Mouse (Mus musculus) v-Abl transformed pro-B cells (cell line): ENCODE results near the gene Arvcf.

Experiments
- in situ Hi-C, 2 experiments: fragments of 400-800 bp; cut with MboI; formaldehyde crosslinking; loops; one replicate each; pipeline ENCODE4 v1.15.1; 2025; ENCODE audit not compliant: unreplicated experiment in 2 of 2

Arvcf gene

DNA sequence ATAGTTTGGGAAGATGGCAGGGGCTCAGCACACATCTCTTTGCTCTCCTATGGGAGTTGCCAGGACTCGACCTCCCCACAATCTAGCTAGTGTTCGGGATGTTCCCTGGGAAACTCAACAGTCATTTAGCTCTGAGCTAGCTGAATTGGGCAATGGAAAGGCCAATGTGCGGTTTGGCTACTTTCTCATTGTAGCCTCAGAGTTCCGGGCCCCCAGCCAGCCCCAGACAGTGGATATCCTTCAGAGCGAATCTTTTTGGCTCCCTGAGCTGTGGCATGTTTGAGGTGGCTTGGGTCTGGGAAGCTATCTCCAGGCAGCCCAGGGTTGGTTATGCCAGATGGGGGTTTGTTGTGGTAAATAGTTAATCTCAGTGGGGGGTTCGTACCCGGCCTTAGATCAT lies 38.5 kb downstream of the Arvcf start:
- in situ Hi-C loops: no loop called here

DNA sequence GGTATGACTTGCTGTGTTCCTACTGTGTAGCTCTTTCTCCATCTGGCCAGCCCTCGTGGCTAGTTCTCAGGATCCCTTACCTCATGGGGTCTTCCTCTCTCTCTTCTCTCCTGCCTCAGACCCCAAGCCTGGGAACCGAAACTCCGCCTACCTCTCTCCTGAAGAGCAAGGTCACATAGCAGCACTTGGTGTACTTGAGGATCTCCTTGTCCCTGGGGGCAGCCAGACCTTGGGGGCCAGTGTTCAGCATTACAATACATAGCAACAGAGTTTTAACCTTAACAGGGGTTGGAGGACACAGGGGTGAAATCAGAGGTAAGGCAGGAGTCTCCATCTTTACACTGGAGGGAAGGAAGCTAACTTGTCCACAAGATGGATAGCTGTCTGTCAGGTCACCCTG lies 39.0 kb downstream of the Arvcf start:
- in situ Hi-C loops: no loop called here

DNA sequence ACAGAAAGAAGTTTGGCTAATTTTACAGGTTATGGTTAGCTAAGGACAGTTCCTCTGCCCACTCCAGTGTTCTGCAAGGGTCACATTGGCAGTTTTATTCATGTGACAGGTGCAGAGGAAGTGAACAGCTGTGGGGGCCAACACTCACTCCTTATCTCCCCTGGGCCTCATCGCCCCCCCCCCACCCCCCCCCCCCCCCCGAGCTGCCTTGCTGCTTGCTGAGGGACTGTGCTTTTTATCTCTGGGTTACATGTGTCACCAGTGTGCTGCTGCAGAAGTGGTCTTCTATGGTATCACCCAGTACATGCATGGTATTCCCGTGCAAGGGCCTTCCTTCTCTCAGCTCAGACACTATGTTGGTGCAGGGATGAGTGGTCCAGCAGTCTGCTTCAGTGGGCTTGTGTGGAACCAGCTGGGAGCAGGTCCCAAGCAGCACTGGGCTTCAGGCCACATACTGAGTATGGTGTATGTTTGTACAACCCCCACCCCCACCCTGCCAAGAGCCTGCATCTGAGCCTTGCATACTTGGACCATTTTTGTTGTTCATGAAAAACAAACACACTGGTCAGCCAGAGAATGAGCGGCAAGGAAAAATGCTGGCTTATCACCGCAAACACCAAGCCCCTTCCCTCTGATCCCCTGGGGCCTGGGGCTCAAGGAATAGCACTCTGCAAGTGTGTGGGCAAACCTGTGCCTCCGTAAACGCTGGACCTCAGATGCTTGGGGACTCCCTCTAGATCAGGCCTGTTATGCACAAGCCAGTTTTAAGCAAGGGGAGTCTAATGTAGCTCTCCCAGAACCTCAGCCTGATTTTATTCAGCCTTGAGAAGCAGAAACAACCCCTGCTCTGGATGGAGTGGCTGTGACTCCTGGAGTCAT lies 40.0 kb downstream of the Arvcf start:
- in situ Hi-C loops: no loop called here

DNA sequence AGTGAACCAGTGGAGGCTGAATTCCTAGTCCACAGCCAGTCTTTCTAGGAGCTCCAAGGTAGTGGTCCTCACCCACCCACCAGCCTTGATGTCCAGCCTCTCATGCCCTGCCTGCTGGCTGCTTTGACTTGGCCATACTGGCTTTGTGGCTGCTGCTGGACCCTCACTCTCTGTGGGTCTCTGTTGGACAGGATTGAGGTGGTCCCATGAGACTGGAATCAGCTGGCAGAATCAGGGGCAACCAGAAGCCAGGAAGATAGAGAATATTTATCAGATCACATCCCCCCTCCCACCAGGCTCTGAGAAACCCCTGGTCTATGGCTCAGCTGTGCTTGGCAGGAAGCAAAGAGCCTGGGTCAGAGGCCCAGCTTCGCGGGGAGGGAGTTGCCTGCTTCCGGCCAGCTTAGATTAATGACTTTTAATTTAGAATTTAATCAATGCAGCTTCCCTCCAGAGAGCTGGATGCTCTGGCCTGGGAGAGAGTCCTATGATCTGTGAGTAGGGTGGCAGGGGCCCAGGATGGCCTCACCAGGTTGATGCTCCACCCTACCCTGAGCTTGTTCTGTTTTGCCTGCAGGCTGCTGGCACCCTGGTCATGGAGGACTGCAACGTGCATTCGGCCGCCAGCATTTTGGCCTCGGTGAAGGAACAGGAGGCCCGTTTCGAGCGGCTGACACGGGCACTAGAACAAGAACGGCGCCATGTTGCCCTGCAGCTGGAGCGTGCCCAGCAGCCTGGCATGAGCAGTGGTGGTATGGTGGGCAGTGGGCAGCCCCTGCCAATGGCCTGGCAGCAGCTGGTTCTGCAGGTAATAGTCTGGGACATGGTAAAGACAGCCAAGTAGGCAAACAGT lies 40.8 kb downstream of the Arvcf start:
- in situ Hi-C loops: no loop called here

DNA sequence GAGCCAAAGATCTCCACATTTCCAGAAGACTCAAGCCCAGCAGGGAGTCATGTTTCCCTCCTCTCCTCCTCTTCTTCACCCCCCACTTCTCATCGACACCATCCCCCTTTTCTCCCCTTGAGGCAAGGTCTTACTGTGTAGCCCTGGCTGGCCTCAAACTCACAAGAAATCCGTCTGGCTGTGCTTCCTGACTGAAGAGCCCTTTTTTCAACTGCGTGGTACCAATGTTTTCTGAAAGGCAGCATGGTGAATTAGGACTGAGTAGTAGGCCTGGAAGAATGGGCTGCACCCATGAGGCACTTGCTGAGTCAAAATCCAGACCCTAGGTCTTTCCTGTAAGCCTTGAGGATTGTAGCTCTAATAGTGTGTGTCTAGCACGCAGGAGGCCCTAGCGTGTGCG lies 42.4 kb downstream of the Arvcf start:
- in situ Hi-C loops: no loop called here

DNA sequence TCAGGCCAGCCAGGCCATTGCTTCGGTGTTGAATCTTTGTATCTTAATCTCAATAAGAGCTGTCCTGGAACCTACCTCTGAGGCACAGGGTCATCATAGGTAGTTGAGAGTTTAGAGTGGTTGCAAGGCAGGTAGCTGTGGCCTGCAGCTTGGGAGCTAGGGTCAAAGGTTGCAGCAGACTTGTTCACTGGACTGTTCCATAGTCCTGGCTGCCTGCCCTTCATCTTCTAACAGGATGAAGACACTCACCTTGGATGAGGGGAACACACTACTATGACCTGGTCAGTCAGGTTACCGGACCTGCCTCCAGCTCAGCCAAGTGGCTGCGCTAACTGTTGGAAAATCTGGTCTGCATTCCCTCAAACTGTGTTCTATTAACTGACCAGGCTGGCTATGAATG lies 43.1 kb downstream of the Arvcf start:
- in situ Hi-C loops: no loop called here

DNA sequence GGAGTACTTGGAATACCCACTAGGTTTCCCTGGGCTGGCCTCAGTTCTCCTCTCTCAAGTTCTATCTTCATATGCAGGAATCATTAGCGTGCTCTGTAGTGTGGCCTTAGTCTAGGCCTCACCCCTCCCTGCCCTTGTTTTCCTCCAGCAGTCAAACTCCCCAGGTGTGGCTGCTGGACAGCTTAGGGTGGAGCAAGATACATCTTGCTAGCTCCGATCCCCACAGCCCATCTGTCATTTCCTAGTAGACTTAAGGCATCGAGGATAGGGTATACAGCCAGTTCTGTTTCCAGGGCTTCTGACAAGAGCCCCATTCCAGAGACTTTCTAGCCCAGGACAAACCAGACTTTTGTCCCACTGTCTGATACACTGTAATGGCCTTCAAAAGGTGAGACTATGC lies 43.7 kb downstream of the Arvcf start:
- in situ Hi-C loops: no loop called here

DNA sequence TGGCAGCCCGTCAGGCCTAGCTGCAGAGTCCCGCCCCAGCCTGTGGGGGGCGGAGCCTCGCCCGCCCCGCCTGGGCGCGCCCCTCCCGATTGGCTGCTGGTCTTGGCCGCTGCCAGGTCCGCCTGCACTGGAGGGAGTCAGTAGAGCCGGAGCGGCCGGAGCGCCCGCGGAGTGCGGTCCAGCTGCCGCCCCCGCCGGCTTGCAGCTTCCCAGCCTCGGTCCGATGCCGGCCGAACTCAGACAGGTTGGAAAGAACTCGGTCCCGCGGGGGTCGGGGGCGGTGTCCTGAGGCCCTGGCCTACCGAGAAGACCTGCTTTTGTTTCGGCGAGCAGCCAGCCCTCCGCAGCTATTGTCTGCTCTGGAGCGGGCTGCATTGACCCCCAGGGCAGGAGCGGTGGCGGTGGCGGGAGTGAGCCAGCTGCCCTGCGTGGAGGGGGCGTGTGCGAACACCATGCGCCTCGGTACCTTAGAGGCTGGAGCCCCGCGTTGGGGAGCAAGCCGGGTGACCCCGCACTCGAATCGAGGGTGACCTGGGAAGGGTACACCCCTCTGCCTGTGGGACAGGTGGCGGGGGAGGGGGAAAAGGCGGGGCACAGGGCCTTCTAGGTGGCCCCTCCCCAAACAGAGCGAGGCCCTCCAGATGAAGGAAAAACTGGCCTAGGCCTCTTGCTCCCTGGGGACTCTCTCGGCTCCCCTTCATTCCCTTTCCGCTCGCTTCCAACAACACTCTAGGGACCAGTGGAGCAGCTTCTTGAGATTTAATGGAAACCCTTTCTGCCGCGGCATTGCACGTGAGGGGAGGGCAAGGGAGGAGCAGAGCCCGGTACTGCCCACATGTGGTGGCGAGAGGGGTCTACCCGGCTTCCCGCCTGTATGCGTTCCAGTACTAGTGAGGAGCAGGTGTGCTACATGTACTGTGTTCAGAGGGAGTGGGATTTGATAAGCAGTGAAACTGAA lies 44.8 kb downstream of the Arvcf start:
- in situ Hi-C loops: no loop called here

DNA sequence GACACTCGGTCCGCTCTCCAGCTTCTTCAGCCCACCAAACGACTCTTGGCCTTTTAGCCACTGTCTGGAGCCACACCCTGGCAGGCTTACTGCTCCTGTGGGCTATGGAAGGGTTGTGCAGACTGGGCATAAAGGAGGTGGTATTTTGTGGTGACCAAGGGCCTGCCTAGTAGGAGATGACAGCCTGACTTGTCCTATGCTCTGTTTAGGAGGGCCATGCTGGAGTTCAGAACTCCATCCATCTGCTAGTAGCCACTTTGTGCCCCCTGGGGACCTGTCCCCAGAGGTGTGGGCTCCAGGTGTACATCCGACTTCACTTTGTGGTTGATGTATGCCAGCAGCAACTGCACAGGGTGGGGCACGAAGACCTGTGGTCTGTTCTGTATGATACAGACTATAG lies 45.6 kb downstream of the Arvcf start:
- in situ Hi-C loops: no loop called here

DNA sequence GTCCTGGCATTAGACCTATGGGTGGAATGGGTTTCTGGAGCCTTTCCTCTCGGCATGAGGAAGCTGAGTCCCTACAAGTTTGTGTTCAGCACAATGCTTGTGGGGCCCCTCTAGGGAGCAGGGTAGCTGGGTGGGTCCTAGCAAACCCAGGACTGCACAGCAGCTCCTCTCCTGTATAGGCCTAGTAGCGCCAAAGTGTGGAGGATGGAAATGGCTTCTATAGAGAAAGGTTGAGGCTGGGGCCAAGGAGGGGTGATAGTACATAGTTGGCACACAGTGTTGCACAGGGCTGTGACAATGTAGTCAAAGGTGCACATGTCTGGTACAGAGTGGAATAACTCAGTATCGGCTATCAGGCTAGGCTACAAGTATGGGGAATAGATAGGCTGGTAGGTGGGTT lies 46.1 kb downstream of the Arvcf start:
- in situ Hi-C loops: no loop called here

DNA sequence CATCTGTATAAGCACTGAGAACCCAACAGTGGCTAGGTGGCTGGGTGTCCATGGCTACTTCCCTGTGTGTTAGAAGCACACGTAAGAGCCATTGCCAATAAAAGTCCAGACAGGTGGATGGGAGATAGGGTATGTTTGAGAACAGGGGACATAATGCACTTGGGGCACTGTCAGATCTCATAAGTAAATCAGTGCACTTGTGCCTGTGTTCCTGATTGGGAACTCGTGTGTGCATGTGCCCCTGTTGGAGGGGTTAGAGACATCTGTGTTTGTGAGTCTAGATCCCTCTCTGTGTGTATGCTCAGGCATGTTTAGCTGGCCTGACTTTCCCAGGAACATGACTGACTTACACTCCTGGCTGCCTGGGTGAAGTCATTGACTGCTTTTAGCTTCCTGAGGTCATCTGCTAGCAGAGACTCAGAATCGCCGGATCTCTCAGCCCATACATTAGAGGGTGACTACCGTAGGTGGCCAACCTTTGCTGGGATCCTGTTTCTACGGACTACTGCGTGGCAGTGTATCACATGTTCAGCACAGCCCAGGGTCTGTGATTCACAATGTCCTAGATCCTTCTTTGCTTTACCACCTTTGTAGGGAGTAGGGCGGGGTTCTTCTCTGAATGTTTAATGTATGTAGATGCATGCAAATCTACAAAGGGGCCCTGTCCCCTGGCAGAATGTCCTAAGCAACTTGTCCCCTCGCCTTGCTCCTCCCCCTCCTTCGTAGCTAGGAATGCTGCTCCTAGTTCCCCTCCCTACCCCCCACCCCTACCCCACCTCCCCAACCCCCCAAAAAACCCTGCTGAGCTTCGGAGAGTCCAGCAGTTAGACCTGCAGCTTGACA lies 47.0 kb downstream of the Arvcf start:
- in situ Hi-C loops: no loop called here

DNA sequence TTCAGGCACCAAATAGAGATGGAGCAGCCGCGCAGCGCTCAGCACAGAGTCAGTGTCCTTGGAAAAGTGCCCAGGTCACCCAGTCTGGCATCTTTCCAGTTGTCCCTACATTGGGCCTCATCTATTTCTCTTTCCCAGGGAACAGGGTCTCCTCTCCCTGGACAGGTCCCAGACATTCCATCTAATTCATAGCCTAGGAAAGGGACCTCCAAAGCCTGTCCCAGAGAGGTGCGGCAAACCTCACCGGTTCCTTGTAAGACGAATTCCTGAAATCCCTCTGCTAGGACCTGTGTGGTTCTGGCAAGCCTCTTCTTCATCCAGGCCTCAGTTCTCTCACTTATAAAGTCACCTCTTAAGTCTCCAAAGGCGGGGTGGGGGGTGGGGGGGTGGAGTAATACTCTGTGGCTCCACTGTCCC lies 47.6 kb downstream of the Arvcf start:
- in situ Hi-C loops: no loop called here

DNA sequence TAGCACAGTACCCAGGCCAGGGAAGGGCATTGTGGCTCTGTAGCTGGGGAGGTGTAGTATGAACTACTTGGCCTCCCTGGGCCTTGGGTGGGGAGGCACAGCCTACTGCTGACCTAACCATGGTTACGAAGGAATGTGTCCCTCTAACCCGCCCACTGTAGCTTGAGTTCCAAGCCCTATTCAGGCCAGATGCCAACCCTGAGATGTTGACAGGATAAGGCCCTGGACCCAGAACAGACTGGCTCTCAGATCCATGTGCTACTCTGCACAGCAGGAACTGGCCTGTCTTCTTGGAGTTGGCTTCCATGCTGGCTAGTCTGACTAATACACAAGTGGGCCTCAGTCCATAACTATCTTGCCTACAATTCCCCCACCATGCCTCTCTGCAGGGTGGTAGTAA lies 48.2 kb downstream of the Arvcf start:
- in situ Hi-C loops: no loop called here

DNA sequence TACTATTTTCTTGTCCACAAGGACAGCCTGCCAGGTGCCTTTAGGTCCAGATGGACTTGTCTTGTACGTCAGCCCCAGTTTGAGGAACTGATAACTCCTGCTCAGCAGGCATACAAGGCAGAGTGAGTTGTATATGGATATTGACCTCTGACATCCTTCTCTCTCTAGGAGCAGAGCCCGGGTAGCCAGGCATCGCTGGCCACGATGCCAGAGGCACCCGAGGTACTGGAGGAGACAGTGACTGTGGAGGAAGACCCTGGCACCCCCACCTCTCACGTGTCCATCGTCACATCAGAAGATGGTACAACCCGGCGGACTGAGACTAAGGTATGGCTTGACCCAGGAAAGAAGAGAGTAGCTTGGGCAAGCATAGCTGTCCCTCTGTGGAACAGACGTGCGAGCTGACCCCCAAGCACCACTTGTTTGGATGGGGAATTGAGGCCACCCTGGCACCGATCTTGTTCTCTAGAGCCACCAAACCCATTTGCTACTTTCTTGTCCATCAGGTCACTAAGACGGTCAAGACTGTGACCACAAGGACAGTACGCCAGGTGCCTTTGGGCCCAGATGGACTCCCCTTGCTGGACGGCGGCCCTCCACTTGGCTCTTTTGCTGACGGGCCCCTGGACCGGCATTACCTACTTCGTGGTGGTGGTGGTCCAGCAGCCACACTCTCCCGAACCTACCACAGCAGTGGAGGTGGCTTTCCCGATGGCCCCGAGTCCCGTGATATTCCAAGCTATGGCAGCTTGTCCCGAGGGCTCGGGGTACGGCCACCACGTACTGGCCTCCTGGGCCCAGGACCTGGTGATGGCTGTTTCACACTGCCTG lies 49.0 kb downstream of the Arvcf start:
- in situ Hi-C loops: no loop called here

DNA sequence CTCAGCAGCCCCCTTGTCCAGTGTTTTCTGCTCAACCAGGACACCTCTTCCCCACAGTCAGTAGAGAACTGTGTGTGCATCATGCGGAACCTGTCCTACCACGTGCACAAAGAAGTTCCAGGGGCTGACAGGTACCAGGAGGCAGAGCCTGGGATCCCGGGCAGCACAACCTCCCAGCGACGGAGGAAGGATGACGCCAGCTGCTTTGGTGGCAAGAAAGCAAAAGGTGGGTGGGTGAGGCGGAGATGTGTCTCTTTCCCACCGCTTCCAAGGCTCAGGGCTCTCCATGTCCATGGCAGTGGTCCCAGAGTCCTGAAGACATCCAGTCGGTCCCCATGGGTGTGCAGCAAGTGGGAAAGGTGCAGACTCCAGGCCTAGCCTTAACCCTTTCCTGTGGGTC lies 52.0 kb downstream of the Arvcf start:
- in situ Hi-C loops: loop anchor here in 1 of 2 experiments (10.0 kb wide), 1 partner anchor 45 kb away; no protein-coding TSS in a partner anchor

DNA sequence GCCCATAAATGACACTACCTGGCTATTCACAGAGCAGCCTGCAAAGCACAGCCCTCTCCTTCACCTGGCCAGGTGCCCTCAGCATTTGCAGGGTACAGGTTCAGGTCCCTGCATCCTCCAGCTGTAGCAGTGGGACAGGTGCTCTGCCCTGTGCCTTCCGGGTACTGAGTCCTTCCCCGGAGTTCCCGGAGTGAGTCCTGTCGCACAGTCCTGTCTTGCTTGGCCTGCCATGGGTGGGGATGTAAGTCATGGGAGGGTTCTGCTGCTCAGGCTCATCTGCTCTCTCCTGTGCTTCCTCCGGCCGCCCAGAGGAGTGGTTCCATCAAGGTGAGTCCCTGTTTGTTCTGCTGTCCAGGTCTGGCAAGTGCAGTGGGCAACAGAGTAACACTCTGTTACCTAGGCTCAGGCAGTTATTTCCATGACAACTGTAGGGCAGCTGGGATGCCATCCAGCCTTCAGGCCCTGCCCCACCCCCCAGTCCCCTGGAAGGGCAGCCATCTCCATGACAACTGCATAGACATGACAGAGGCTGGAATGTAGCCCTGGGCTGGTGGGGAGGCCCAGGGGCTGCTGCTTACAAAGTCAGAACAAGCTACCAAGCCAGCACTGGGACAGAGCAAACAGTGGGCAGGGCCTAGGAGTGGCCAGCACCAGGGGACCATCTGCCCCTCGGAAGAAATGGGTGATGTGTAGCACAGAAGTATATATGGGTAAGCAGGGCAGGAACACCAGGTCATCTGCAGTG lies 52.7 kb downstream of the Arvcf start:
- in situ Hi-C loops: loop anchor here in 1 of 2 experiments (10.0 kb wide), 1 partner anchor 46 kb away; no protein-coding TSS in a partner anchor

DNA sequence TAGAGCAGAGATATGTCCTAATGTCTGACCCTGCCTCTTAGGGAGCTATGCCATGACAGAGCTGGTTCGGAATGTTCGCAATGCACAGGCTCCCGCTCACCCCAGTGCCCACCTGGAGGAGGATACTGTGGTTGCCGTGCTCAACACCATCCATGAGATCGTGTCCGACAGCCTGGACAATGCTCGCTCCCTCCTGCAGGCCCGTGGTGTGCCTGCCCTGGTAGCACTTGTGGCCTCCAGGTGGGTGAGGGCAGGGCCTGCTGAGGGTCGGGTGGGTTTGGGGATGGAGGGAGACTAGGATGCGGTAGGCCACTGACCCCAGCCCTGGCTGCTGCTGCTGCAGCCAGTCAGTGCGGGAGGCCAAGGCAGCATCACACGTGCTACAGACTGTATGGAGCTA lies 55.3 kb downstream of the Arvcf start:
- in situ Hi-C loops: loop anchor here in 1 of 2 experiments (10.0 kb wide), 1 partner anchor 48 kb away; no protein-coding TSS in a partner anchor
